Mouse (Mus musculus) neural tube, embryonic 13.5 days (tissue): ENCODE data around the gene Sik3. TPM values are rescaled to one million over a fixed set of nuclear protein-coding genes. Genes with fewer than 3 reads are reported as not detected.

ENCODE experiments used
- ATAC-seq: fragments of 200-750 bp; cut with Nextera tagmentation; 2 replicates; pipeline ENCODE4 v1.8.0; 2017; ENCODE audit warnings: low read depth, mild to moderate bottlenecking, moderate TSS enrichment, moderate library complexity
- H3K27ac ChIP-seq: fragments of 300-500 bp; sonication (generic); replicated peaks from 2 replicates; pipeline ENCODE4 v1.5.1; 2015; ENCODE audit warnings: moderate library complexity, mild to moderate bottlenecking, inconsistent platforms
- H3K27me3 ChIP-seq: fragments of 300-500 bp; sonication (generic); 2 replicates; pipeline ENCODE4 v1.6.1; 2015; ENCODE audit warnings: mild to moderate bottlenecking, inconsistent platforms
- H3K36me3 ChIP-seq: fragments of 300-500 bp; sonication (generic); 2 replicates; pipeline ENCODE4 v1.6.1; 2015; ENCODE audit warnings: mild to moderate bottlenecking, inconsistent platforms
- H3K4me1 ChIP-seq: fragments of 300-500 bp; sonication (generic); replicated peaks from 2 replicates; pipeline ENCODE4 v1.6.1; 2015; ENCODE audit warnings: inconsistent platforms
- H3K4me2 ChIP-seq: fragments of 300-500 bp; sonication (generic); 2 replicates; pipeline ENCODE4 v1.6.1; 2015; ENCODE audit warnings: inconsistent platforms, mild to moderate bottlenecking, moderate library complexity
- H3K4me3 ChIP-seq: fragments of 300-500 bp; sonication (generic); 2 replicates; pipeline ENCODE4 v1.5.1; 2015; ENCODE audit warnings: mild to moderate bottlenecking, inconsistent platforms
- H3K9ac ChIP-seq: fragments of 300-500 bp; sonication (generic); 2 replicates; pipeline ENCODE4 v1.6.1; 2015; ENCODE audit warnings: moderate library complexity, mild to moderate bottlenecking, inconsistent platforms
- H3K9me3 ChIP-seq: fragments of 300-500 bp; sonication (generic); 2 replicates; pipeline ENCODE4 v1.6.1; 2016; ENCODE audit warnings: inconsistent platforms
- WGBS: fragments of 180-500 bp; shearing (Covaris S2); methylation state at CpG from one replicate; pipeline ENCODE4 v1.1.7; 2015; 5-methylcytosine and 5-hydroxymethylcytosine counted together
- polyA plus RNA-seq: library from polyadenylated mRNA; unstranded; fragments of >200 nt; fragmentation: Nextera tagmentation; extraction: Ambion mirVana; gene quantifications from 2 replicates; pipeline ENCODE4 v1.2.1, GENCODE M21; 2015

Gene Sik3
- 9.3 and 9.4 TPM in 2 replicates for polyA plus RNA-seq

GRCm38 (mm10) chr9:46012091-46013008 lies at the start of gene Sik3, which contains the start of gene Pafah1b2:
Gene Sik3 (plus strand): TSS chr9:46012820.
Gene Pafah1b2 (minus strand): TSS chr9:46012690.
- Histone ChIP-seq H3K27me3 (no peaks in the 10 kb centered on the region; the same call in 1 of the 2 replicates), H3K27ac (peak within 1 kb of the TSS; percentile 91), H3K4me3 (peak within 1 kb of the TSS; percentile 97), H3K4me2 (peak within 1 kb of the TSS; percentile 82), H3K9me3 (no peaks in the 10 kb centered on the region), H3K9ac (peak within 1 kb of the TSS; percentile 98), H3K36me3 (no peaks in the 10 kb centered on the region), H3K4me1 (peaks cover 50% of the 10 kb centered on the region)
- 3% methylated on average over 63 of the region's 78 CpGs for WGBS
- peak; percentile 89 for ATAC-seq

GRCm38 (mm10) chr9:45963577-45963976 lies 49.0 kb upstream of the Sik3 start:
- Histone ChIP-seq H3K27me3 (no peaks in the 10 kb centered on the region), H3K4me2 (no peak overlapping the region), H3K4me1 (peaks cover 6% of the 10 kb centered on the region), H3K4me3 (no peak overlapping the region), H3K36me3 (peaks cover 83% of the 10 kb centered on the region), H3K9ac (no peak overlapping the region), H3K9me3 (no peaks in the 10 kb centered on the region), H3K27ac (no peak overlapping the region)
- WGBS, result 92% methylated on average over 6 of the region's 6 CpGs
- no peak for ATAC-seq

- peaks cover 48% of the 10 kb centered on the region for H3K36me3 ChIP-seq
- no peaks in the 10 kb centered on the region for H3K27me3 ChIP-seq
- WGBS, result 95% methylated on average over 2 of the region's 2 CpGs
- no peak overlapping the region for H3K4me3 ChIP-seq
- H3K4me1 ChIP-seq, result peaks cover 26% of the 10 kb centered on the region
- no peak for ATAC-seq
- H3K9me3 ChIP-seq, result no peaks in the 10 kb centered on the region
- no peak overlapping the region for H3K9ac ChIP-seq
- H3K27ac ChIP-seq, result no peak overlapping the region
- H3K4me2 ChIP-seq, result no peak overlapping the region
These were observed 35.7 kb upstream of the Sik3 start for GRCm38 (mm10) chr9:45976884-45977283.

- no peak overlapping the region for H3K4me2 ChIP-seq
- no peak for ATAC-seq
- no peak overlapping the region for H3K4me3 ChIP-seq
- H3K9me3 ChIP-seq, result no peaks in the 10 kb centered on the region
- H3K9ac ChIP-seq, result no peak overlapping the region
- peaks cover 45% of the 10 kb centered on the region for H3K4me1 ChIP-seq
- H3K36me3 ChIP-seq, result peaks cover 21% of the 10 kb centered on the region
- H3K27ac ChIP-seq, result no peak overlapping the region
- no peaks in the 10 kb centered on the region for H3K27me3 ChIP-seq
- WGBS, result 93% methylated on average over 2 of the region's 2 CpGs
These were observed 32.8 kb upstream of the Sik3 start for GRCm38 (mm10) chr9:45979778-45980177.

GRCm38 (mm10) chr9:45980611-45981010 lies 32.0 kb upstream of the Sik3 start:
- 86% methylated on average over 1 of the region's 1 CpGs for WGBS
- no peak overlapping the region for H3K27ac ChIP-seq
- peaks cover 14% of the 10 kb centered on the region for H3K36me3 ChIP-seq
- peaks cover 50% of the 10 kb centered on the region for H3K4me1 ChIP-seq
- H3K4me2 ChIP-seq, result no peak overlapping the region
- no peak overlapping the region for H3K4me3 ChIP-seq
- H3K9me3 ChIP-seq, result no peaks in the 10 kb centered on the region
- no peak for ATAC-seq
- H3K27me3 ChIP-seq, result no peaks in the 10 kb centered on the region
- no peak overlapping the region for H3K9ac ChIP-seq

- Histone ChIP-seq H3K4me1 (peaks cover 56% of the 10 kb centered on the region), H3K9me3 (no peaks in the 10 kb centered on the region), H3K9ac (no peak overlapping the region), H3K27ac (no peak overlapping the region), H3K4me2 (0 out of 2 replicates have a peak overlapping the region, but pooled peaks have one; percentile 9), H3K4me3 (no peak overlapping the region), H3K27me3 (no peaks in the 10 kb centered on the region), H3K36me3 (peaks cover 9% of the 10 kb centered on the region)
- no peak for ATAC-seq
These were observed 31.3 kb upstream of the Sik3 start for GRCm38 (mm10) chr9:45981331-45981730.

- Histone ChIP-seq H3K27ac (peak overlapping the region; percentile 96), H3K9me3 (no peaks in the 10 kb centered on the region), H3K4me3 (peak overlapping the region; percentile 80), H3K4me2 (peak overlapping the region; percentile 89), H3K4me1 (peaks cover 53% of the 10 kb centered on the region), H3K9ac (peak overlapping the region; percentile 97), H3K36me3 (peaks cover under 1% of the 10 kb centered on the region; the same call in 1 of the 2 replicates), H3K27me3 (no peaks in the 10 kb centered on the region)
- ATAC-seq, result peak; percentile 9; the same call in 1 of the 2 replicates
- WGBS, result under 1% methylated on average over 23 of the region's 23 CpGs
These were observed 28.8 kb upstream of the Sik3 start for GRCm38 (mm10) chr9:45983676-45984408.

- H3K27ac ChIP-seq, result peak overlapping the region; percentile 96
- H3K4me3 ChIP-seq, result peak overlapping the region; percentile 80
- ATAC-seq, result peak; percentile 95
- H3K27me3 ChIP-seq, result no peaks in the 10 kb centered on the region
- H3K4me2 ChIP-seq, result peak overlapping the region; percentile 89
- H3K4me1 ChIP-seq, result peaks cover 50% of the 10 kb centered on the region
- no peaks in the 10 kb centered on the region for H3K9me3 ChIP-seq
- WGBS, result under 1% methylated on average over 47 of the region's 76 CpGs
- H3K36me3 ChIP-seq, result no peaks in the 10 kb centered on the region; the same call in 1 of the 2 replicates
- H3K9ac ChIP-seq, result peak overlapping the region; percentile 97
These were observed 28.0 kb upstream of the Sik3 start for GRCm38 (mm10) chr9:45984409-45985228.

GRCm38 (mm10) chr9:45985229-45985567 lies 27.4 kb upstream of the Sik3 start:
- peaks cover 44% of the 10 kb centered on the region for H3K4me1 ChIP-seq
- H3K4me2 ChIP-seq, result peak overlapping the region; percentile 89
- peak; percentile 86 for ATAC-seq
- H3K27me3 ChIP-seq, result no peaks in the 10 kb centered on the region
- H3K27ac ChIP-seq, result peak overlapping the region; percentile 96
- 3% methylated on average over 4 of the region's 4 CpGs for WGBS
- peak overlapping the region; percentile 80 for H3K4me3 ChIP-seq
- no peaks in the 10 kb centered on the region; the same call in 1 of the 2 replicates for H3K36me3 ChIP-seq
- no peaks in the 10 kb centered on the region for H3K9me3 ChIP-seq
- H3K9ac ChIP-seq, result peak overlapping the region; percentile 97

- Histone ChIP-seq H3K27ac (no peak overlapping the region), H3K27me3 (no peaks in the 10 kb centered on the region), H3K9ac (no peak overlapping the region), H3K36me3 (no peaks in the 10 kb centered on the region), H3K4me1 (no peaks in the 10 kb centered on the region; the same call in 1 of the 2 replicates), H3K4me3 (no peak overlapping the region), H3K4me2 (no peak overlapping the region), H3K9me3 (no peaks in the 10 kb centered on the region)
- 62% methylated on average over 4 of the region's 4 CpGs for WGBS
- ATAC-seq, result no peak
These were observed 13.6 kb upstream of the Sik3 start for GRCm38 (mm10) chr9:45999009-45999408.

- no peak overlapping the region for H3K4me3 ChIP-seq
- no peak overlapping the region for H3K4me2 ChIP-seq
- no peak overlapping the region for H3K9ac ChIP-seq
- WGBS, result 13% methylated on average over 7 of the region's 7 CpGs
- no peaks in the 10 kb centered on the region; the same call in 1 of the 2 replicates for H3K4me1 ChIP-seq
- ATAC-seq, result no peak
- H3K36me3 ChIP-seq, result no peaks in the 10 kb centered on the region
- H3K27me3 ChIP-seq, result no peaks in the 10 kb centered on the region; the same call in 1 of the 2 replicates
- no peaks in the 10 kb centered on the region for H3K9me3 ChIP-seq
- H3K27ac ChIP-seq, result no peak overlapping the region
These were observed 8.9 kb upstream of the Sik3 start for GRCm38 (mm10) chr9:46003729-46004128.
